Mouse (Mus musculus) neural tube, embryonic 12.5 days (tissue): Measurements from ENCODE around the gene Cspg5. TPM values are rescaled to one million over a fixed set of nuclear protein-coding genes. Genes with fewer than 3 reads are reported as not detected.

Experiments used
- ATAC-seq: fragments of 200-750 bp; cut with Nextera tagmentation; 2 replicates; pipeline ENCODE4 v1.8.0; 2017; ENCODE audit warnings: low read depth, mild to moderate bottlenecking, moderate TSS enrichment, moderate library complexity; ENCODE audit not compliant: low FRiP score
- H3K27ac ChIP-seq: fragments of 300-500 bp; sonication (generic); 2 replicates; pipeline ENCODE4 v1.5.1; 2016
- H3K27me3 ChIP-seq: fragments of 300-500 bp; sonication (generic); replicated peaks from 2 replicates; pipeline ENCODE4 v1.6.1; 2016; ENCODE audit warnings: mild to moderate bottlenecking
- H3K36me3 ChIP-seq: fragments of 300-500 bp; sonication (generic); 2 replicates; pipeline ENCODE4 v1.6.1; 2016; ENCODE audit warnings: mild to moderate bottlenecking
- H3K4me1 ChIP-seq: fragments of 300-500 bp; sonication (generic); 2 replicates; pipeline ENCODE4 v1.6.1; 2016
- H3K4me2 ChIP-seq: fragments of 300-500 bp; sonication (generic); replicated peaks from 2 replicates; pipeline ENCODE4 v1.6.1; 2016; ENCODE audit warnings: mild to moderate bottlenecking
- H3K4me3 ChIP-seq: fragments of 300-500 bp; sonication (generic); 2 replicates; pipeline ENCODE4 v1.5.1; 2016
- H3K9ac ChIP-seq: fragments of 300-500 bp; sonication (generic); 2 replicates; pipeline ENCODE4 v1.6.1; 2016; ENCODE audit warnings: mild to moderate bottlenecking
- H3K9me3 ChIP-seq: fragments of 300-500 bp; sonication (generic); 2 replicates; pipeline ENCODE4 v1.6.1; 2016; ENCODE audit warnings: mild to moderate bottlenecking
- WGBS: fragments of 180-500 bp; shearing (Covaris S2); methylation state at CpG from one replicate; pipeline ENCODE4 v1.1.7; 2016; 5-methylcytosine and 5-hydroxymethylcytosine counted together
- polyA plus RNA-seq: library from polyadenylated mRNA; unstranded; fragments of >200 nt; fragmentation: Nextera tagmentation; extraction: Ambion mirVana; gene quantifications from 2 replicates; pipeline ENCODE4 v1.2.1, GENCODE M21; 2016

The Cspg5 gene
- polyA plus RNA-seq, 1 experiment from 2014 or later = 36.2 TPM

DNA sequence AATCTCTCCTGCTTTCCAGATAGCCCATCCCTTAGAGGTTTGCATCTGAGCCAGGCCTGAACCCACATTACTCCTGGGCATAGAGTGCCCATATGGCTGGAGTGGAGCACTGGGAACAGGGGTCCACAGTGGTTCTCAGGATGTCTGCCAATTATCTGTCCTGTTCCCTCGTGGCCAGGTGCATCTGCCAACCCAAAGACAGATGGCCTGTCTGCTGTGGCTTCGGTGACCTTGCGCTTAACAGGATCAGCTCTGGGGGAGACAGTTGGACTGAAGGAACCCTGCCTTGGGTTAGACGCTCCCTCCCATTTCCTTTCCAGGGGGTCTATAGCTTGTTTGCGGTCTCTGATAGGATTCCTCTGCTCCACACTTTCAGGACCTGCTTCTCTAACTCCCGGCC lies 15.1 kb downstream of the Cspg5 start:
- Histone ChIP-seq H3K36me3 (peaks cover 11% of the 10 kb centered on the region), H3K4me1 (peaks cover 23% of the 10 kb centered on the region), H3K27me3 (no peaks in the 10 kb centered on the region), H3K4me2 (no peak overlapping the region), H3K9me3 (no peaks in the 10 kb centered on the region), H3K9ac (no peak overlapping the region), H3K27ac (no peak overlapping the region), H3K4me3 (no peak overlapping the region)
- 78% methylated on average over 6 of the region's 6 CpGs for WGBS
- no peak for ATAC-seq

- no peak overlapping the region for H3K9ac ChIP-seq
- H3K27ac ChIP-seq = no peak overlapping the region
- peaks cover 11% of the 10 kb centered on the region for H3K36me3 ChIP-seq
- WGBS = 86% methylated on average over 3 of the region's 3 CpGs
- H3K4me1 ChIP-seq = peaks cover 23% of the 10 kb centered on the region
- no peaks in the 10 kb centered on the region for H3K27me3 ChIP-seq
- H3K4me2 ChIP-seq = no peak overlapping the region
- ATAC-seq = no peak
- no peak overlapping the region for H3K4me3 ChIP-seq
- H3K9me3 ChIP-seq = no peaks in the 10 kb centered on the region
Measured at GRCm38 (mm10) chr9:110259118-110259517, 15.5 kb downstream of the Cspg5 start.

GRCm38 (mm10) chr9:110263181-110263580 lies 19.6 kb downstream of the Cspg5 start:
- 61% methylated on average over 8 of the region's 8 CpGs for WGBS
- Histone ChIP-seq H3K27me3 (no peaks in the 10 kb centered on the region), H3K4me1 (no peaks in the 10 kb centered on the region; the same call in 1 of the 2 replicates), H3K9ac (no peak overlapping the region), H3K4me2 (no peak overlapping the region), H3K4me3 (no peak overlapping the region), H3K36me3 (peaks cover 7% of the 10 kb centered on the region), H3K9me3 (no peaks in the 10 kb centered on the region), H3K27ac (no peak overlapping the region)
- ATAC-seq = 0 out of 2 replicates have a peak, but pooled peaks have one; percentile 44

DNA sequence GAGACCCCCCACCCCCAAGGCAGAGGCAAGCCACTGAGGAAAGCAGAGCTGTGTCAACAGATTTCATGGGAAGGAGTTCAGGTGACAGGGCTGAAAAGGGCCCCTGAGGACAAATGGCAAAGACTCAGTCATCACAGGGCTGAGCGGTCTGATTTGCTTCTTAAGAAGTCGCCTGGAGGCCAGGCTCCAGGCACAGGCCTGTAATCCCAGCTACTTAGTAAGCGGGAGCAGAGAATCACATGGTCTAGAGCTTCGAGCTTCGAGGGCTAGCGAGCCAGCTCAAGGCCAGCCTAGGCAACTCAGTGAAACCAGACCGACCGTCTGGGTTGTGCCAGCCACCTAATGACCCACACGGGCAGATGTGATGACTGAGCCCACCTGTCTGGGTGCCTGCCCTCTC lies 21.4 kb downstream of the Cspg5 start:
- Histone ChIP-seq H3K9me3 (no peaks in the 10 kb centered on the region), H3K4me1 (no peaks in the 10 kb centered on the region), H3K27me3 (no peaks in the 10 kb centered on the region), H3K36me3 (peaks cover 7% of the 10 kb centered on the region), H3K27ac (no peak overlapping the region), H3K4me2 (no peak overlapping the region), H3K4me3 (no peak overlapping the region), H3K9ac (no peak overlapping the region)
- WGBS = 80% methylated on average over 9 of the region's 9 CpGs
- no peak for ATAC-seq

DNA sequence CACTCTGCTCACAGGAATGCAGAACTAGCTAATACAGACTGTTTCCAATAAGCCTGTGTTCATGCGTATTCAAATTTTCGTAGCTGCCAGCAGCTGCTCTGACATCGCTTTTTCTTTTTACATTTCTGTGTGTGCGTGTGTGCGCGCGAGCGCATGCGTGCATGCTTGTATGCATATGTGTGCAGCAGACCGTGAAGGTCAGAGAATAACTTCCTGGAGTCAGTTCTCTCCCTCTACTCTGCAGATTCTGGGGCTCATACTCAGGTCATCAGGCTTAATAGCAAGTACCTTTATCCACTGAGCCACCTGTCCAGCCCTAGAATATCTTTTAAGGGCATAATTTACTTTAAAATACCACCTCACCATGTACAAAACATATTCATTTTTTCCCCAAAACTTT lies 24.8 kb downstream of the Cspg5 start:
- 90% methylated on average over 10 of the region's 10 CpGs for WGBS
- Histone ChIP-seq H3K27me3 (no peaks in the 10 kb centered on the region), H3K4me1 (no peaks in the 10 kb centered on the region), H3K9me3 (no peaks in the 10 kb centered on the region), H3K36me3 (no peaks in the 10 kb centered on the region), H3K9ac (no peak overlapping the region), H3K27ac (no peak overlapping the region), H3K4me3 (no peak overlapping the region), H3K4me2 (no peak overlapping the region)
- ATAC-seq = no peak

DNA sequence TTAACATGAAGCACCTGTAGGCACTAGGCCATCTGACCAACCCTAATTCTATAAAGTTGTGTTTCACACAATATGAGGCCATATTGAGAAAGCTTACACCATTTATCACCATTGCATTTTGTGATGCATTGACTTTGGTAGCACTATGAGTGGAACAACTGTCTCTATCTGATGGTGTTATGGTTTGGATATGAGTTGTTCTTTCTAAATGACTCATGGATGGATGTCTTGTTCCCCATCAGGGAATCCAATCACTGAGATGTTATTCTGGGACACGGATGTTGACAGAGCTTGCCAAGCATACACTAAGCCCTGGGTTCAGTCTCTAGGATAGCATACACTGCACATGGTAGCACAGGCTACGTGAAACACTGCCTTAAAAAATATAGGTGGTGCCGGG lies 28.7 kb downstream of the Cspg5 start:
- H3K9ac ChIP-seq = no peak overlapping the region
- ATAC-seq = no peak
- WGBS = 90% methylated on average over 3 of the region's 3 CpGs

GRCm38 (mm10) chr9:110273507-110273906 lies 29.9 kb downstream of the Cspg5 start:
- H3K4me2 ChIP-seq = no peak overlapping the region
- no peak overlapping the region for H3K9ac ChIP-seq
- no peak overlapping the region for H3K4me3 ChIP-seq
- H3K4me1 ChIP-seq = no peaks in the 10 kb centered on the region
- no peaks in the 10 kb centered on the region for H3K36me3 ChIP-seq
- ATAC-seq = no peak
- H3K27me3 ChIP-seq = no peaks in the 10 kb centered on the region
- H3K9me3 ChIP-seq = no peaks in the 10 kb centered on the region
- no peak overlapping the region for H3K27ac ChIP-seq
- 90% methylated on average over 4 of the region's 4 CpGs for WGBS

More for the DNA sequence above, 28.7 kb downstream of the Cspg5 start:
- H3K27ac ChIP-seq = no peak overlapping the region
- no peaks in the 10 kb centered on the region for H3K9me3 ChIP-seq
- H3K36me3 ChIP-seq = no peaks in the 10 kb centered on the region
- H3K4me2 ChIP-seq = no peak overlapping the region
- no peak overlapping the region for H3K4me3 ChIP-seq
- no peaks in the 10 kb centered on the region for H3K27me3 ChIP-seq
- H3K4me1 ChIP-seq = no peaks in the 10 kb centered on the region

DNA sequence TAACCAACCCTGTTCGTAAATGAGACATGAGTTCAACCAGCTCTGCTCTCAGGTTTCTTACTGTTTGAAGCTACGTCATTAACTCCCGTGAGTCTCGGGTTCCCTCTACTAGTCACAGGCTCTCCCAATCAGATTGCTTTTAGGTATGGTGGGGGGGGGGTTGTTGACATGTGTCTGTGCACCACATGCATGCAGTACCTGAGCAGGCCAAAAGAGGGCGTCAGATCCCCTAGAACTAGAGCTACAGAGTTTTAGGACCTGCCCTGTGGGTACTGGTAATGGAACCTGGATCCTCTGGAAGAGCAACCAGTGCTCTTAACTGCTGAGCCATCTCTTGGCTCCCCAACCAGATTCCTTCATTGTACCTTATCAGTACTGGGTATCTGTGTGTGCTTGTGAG lies 32.3 kb downstream of the Cspg5 start:
- no peaks in the 10 kb centered on the region for H3K27me3 ChIP-seq
- no peaks in the 10 kb centered on the region for H3K36me3 ChIP-seq
- 70% methylated on average over 5 of the region's 5 CpGs for WGBS
- H3K4me3 ChIP-seq = no peak overlapping the region
- H3K4me1 ChIP-seq = no peaks in the 10 kb centered on the region
- no peak overlapping the region for H3K27ac ChIP-seq
- H3K4me2 ChIP-seq = no peak overlapping the region
- no peaks in the 10 kb centered on the region for H3K9me3 ChIP-seq
- no peak overlapping the region for H3K9ac ChIP-seq
- no peak for ATAC-seq

DNA sequence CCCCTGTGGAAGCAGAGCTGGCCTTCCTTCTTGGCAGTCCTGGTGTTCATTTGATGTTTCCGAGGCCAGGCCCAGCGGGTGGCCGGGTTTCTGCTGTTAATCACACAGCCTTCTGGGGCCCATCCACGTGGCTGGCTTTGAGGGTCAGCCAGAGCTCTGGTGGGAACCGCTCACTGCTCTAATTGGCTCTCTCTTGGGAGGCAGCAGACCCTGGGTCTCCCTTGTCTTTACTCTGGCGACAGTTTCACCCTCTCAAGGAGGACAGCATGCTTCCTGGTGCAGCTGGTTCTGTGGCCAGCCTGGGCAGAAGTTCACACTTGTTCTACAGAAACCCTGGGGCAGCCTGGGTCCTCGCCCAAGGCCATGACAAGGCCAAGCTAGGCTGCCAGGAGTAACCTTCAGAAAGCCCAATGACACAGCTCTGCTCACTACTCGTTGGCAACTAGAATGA lies 33.9 kb downstream of the Cspg5 start:
- H3K27ac ChIP-seq = no peak overlapping the region
- no peak overlapping the region for H3K4me3 ChIP-seq
- H3K9me3 ChIP-seq = no peaks in the 10 kb centered on the region
- H3K4me2 ChIP-seq = no peak overlapping the region
- no peak for ATAC-seq
- 64% methylated on average over 8 of the region's 8 CpGs for WGBS
- no peaks in the 10 kb centered on the region for H3K36me3 ChIP-seq
- no peak overlapping the region for H3K9ac ChIP-seq
- no peaks in the 10 kb centered on the region for H3K27me3 ChIP-seq
- no peaks in the 10 kb centered on the region for H3K4me1 ChIP-seq

DNA sequence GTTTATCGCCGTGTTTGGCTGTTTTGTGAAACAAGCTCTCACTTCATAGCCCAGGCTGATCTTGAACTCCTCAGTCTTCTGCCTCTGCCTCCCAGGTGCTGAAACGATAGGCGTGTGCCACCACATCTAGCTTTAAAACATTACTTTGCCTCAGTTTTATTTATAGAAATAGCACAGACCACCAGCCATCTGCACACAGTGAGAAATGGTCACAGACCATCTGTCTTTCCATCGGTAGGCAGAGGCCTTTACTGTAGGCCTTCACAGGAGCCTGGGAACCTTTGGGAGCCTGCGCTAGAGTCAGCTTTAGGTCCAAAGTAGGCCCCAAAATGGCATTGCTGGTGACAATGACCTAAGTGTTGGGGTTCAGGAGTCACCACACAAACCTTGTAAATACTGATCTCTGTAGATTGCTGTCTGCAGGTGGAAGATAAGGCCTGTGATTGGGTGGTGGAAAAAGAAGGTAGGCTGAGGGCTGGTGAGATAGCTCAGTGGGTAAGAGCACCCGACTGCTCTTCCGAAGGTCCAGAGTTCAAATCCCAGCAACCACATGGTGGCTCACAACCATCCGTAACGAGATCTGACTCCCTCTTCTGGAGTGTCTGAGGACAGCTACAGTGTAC lies 40.6 kb downstream of the Cspg5 start:
- Histone ChIP-seq H3K4me1 (no peaks in the 10 kb centered on the region), H3K36me3 (no peaks in the 10 kb centered on the region), H3K4me2 (no peak overlapping the region), H3K9me3 (no peaks in the 10 kb centered on the region), H3K27ac (no peak overlapping the region), H3K27me3 (no peaks in the 10 kb centered on the region), H3K4me3 (no peak overlapping the region), H3K9ac (no peak overlapping the region)
- WGBS = 93% methylated on average over 10 of the region's 10 CpGs
- no peak for ATAC-seq

GRCm38 (mm10) chr9:110287321-110287924 lies 43.8 kb downstream of the Cspg5 start:
- no peak for ATAC-seq
- Histone ChIP-seq H3K27ac (no peak overlapping the region), H3K27me3 (no peaks in the 10 kb centered on the region), H3K4me2 (no peak overlapping the region), H3K4me3 (no peak overlapping the region), H3K9ac (no peak overlapping the region), H3K36me3 (no peaks in the 10 kb centered on the region), H3K9me3 (no peaks in the 10 kb centered on the region), H3K4me1 (no peaks in the 10 kb centered on the region)
- WGBS = 81% methylated on average over 7 of the region's 7 CpGs

DNA sequence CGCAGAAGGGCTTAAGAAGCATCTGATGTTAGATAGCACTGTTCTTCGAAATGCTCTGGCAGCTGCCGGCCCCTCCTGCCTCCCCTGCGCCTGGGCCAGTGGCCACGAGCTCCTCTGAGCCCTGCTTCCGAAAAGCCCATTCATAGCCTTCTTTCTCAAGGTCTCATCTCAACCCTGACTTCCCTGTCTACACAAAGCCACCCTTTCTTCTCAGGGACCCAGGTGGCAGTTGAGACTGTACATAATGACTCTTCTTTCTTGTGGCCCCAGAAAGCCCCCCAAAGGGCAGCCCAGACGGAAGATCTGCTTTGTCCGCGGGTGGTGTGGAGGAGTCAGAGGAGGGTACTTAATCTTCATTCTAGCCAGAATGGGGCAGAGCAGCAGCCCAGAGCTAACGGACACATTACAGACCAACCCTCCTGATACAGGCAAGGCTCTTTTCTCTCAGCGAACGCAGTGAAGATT lies 49.7 kb downstream of the Cspg5 start:
- Histone ChIP-seq H3K9me3 (no peaks in the 10 kb centered on the region), H3K4me1 (peaks cover 10% of the 10 kb centered on the region; the same call in 1 of the 2 replicates), H3K9ac (no peak overlapping the region), H3K36me3 (no peaks in the 10 kb centered on the region), H3K4me2 (no peak overlapping the region), H3K27me3 (no peaks in the 10 kb centered on the region), H3K4me3 (no peak overlapping the region), H3K27ac (no peak overlapping the region)
- no peak for ATAC-seq
- 52% methylated on average over 12 of the region's 12 CpGs for WGBS
